Mouse (Mus musculus) gastrocnemius, postnatal 14 days (tissue): ENCODE measurements around the gene Ube2d3. TPM values are rescaled to one million over a fixed set of nuclear protein-coding genes. Genes with fewer than 3 reads are reported as not detected.
A peak's percentile ranks its signal among the peaks of the same experiment; 100 is the strongest.

ENCODE experiments used
- DNase-seq: peaks from one replicate; pipeline ENCODE4 v3.0.0; 2021; ENCODE audit warnings: mixed read lengths
- intact Hi-C: fragments of 180-260 bp; cut with DNase I; formaldehyde crosslinking; loops from one replicate; pipeline ENCODE4 v1.15.1; 2025; ENCODE audit warnings: low total_unique reads
- long read RNA-seq, 2 experiments: library from polyadenylated mRNA; stranded (forward); transcript quantifications; one replicate each; pipeline ENCODE4 v2.0.0; 2021
- total RNA-seq, 2 experiments: library from RNA; stranded (reverse); gene quantifications; 2 replicates each; pipeline ENCODE4 v1.2.3; 2021

The Ube2d3 gene
- total RNA-seq, result 100 to 1,000 TPM; 286 to 311 TPM
- long read RNA-seq, experiment 1, transcript Ube2d3-212 (8 exons, 3,833 nt), result major isoform, 78 of 285 reads
- long read RNA-seq, experiment 1, transcript Ube2d3-210 (7 exons, 2,515 nt), result minor isoform, 7 of 285 reads
- long read RNA-seq, experiment 1, transcript Ube2d3-202 (8 exons, 2,504 nt), result minor isoform, 23 of 285 reads
- long read RNA-seq, experiment 1, partial matches to known transcripts, result 7 of 285 reads
- long read RNA-seq, experiment 1, other reads (novel, unspliced or antisense), result 160 of 285 reads
- long read RNA-seq, experiment 2, transcript Ube2d3-208 (8 exons, 2,493 nt), result minor isoform, 8 of 305 reads
- long read RNA-seq, experiment 2, transcript Ube2d3-212 (8 exons, 3,833 nt), result major isoform, 86 of 305 reads
- long read RNA-seq, experiment 2, transcript Ube2d3-202 (8 exons, 2,504 nt), result minor isoform, 28 of 305 reads
- long read RNA-seq, experiment 2, transcript Ube2d3-210 (7 exons, 2,515 nt), result minor isoform, 8 of 305 reads
- long read RNA-seq, experiment 2, partial matches to known transcripts, result 0 of 305 reads
- long read RNA-seq, experiment 2, other reads (novel, unspliced or antisense), result 163 of 305 reads

DNA sequence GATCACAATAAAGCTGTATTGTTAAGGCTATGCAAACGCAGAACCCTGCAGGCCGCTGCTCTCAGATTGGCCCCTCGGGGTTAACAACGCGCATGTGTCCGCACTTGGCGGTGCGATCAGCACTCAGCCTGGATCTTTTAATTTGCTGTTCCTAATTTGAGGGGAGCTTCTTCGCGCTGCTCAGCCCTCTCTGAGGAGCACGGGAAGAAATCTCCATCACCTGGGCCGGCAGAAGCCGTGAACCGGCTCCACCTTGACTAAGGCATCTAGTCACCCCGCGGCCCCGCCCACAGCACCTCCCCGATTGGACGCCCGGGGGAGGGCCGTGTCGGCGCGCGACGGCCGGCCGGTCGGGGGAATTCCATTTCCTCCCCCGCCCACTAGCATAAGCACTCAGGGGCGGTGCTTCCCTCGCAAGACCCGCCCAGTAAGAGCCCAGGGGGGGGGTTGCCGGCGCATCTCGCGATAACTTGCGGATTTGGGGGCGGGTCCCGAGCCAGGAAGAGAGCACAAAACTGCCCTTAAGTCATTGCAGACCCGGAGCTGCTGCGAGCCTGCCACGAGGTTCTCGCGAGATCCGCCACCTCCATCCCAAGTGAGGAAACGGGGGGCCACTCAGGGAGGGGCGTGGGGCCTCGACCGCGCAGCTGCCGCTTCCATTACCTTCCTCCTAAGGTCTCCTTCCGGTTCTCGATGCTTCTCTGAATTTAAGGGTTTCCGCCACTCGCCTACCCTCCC is at the start of gene Ube2d3:
Gene Ube2d3, plus strand, starts transcription at position 392 of the 738 bp plus-strand sequence.
- intact Hi-C loops, result no loop called here
- peak; percentile 99 for DNase-seq

DNA sequence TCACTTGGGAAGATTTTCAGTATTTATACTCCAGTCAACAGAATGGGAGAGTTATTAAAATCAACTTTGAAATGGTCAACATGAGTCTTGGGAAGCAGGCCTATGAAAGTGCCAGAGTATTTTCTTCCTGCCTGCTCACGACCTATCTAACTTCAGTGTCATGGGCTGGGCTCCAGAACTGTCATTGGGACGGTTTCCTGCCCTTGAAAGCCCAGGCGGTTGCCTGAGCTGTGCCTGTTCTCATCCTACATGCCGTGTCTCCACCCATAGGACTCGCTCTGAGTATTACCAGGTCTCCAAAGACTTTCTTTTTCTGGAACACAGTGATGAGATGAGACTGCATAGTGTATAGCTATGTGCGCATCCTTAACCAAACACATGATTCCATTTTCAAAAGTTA is 44.8 kb upstream of the Ube2d3 start:
- DNase-seq, result no peak
- intact Hi-C loops, result no loop called here

DNA sequence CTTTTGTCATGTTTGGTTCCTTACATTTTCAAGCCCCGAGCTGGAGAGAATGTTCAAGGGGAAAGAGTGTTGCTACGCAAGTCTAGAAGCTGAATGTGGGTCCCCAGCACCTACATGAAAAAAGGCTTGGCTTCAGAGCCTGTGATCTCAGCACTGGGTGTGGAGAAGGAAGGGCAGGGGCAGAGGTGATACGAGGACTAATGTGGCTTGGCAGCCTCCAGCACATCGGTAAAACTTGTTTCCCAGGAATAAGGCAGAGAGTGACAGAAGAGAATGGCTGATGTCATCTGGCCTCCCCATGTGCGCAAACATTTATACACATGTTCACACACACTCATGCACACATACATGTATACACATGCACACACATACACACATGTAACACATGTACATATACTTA is 42.9 kb upstream of the Ube2d3 start:
- intact Hi-C loops, result no loop called here

DNA sequence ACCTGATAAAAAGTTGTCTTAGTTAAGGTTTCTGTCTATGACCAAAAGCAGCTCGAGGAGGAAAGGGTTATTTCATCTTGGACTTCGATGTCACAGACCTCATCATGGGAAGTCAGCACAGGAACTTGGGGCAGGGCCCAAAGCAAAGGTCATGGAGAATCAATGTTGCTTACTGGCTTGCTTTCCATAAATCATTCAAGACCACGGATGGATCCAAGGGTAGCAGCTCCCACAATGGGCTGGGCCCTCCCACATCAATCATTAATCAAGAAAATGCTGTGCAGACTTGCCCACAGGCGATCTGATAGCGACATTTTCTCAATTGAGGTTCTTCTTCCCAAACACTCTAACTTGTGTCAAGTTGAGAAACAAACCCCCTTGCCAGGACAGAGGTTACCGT is 41.9 kb upstream of the Ube2d3 start:
- DNase-seq, result no peak
- intact Hi-C loops, result no loop called here

More for the DNA sequence above, 42.9 kb upstream of the Ube2d3 start:
- DNase-seq, result no peak

DNA sequence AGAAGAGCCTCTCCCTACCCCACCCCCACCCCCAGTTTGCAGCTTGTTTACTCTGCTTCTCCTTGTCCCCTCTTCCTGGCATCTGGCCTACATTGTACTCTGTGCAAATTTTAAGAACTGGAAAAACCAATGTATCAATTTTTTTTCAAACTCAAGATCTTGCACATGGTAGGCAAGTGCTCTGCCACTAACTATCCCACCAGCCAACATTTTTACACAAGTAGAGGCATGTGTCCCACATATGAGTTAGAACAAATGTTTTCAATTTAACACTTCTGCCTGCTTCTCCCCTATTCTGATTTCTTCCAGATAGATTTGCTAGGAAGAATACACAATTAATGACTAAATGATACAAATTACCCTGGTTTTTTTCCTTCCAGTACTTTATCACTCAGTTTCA is 40.8 kb upstream of the Ube2d3 start:
- DNase-seq, result no peak
- intact Hi-C loops, result no loop called here

DNA sequence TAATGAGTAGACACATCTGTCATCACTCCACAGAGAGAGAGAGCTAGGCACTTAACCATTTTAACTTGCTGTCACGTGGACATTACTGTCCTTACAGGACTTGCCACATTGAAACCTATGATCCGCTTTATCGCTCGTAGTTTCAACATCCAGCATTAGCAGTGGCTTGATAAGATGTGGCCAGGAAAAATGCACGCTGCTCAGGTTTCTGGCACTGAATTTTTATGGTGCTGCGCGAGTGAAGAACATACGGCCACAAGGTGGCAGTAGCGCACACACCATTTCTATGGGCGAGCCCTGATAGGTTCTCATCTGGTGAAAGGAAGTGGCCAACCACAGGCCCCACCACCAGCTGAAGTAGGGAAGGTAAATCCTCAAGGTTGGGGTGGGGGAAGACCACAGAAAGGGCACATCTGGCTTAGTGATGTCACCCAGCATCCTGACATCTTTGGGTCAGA is 35.7 kb upstream of the Ube2d3 start:
- DNase-seq, result peak; percentile 86
- intact Hi-C loops, result loop anchor here (10.0 kb wide), 3 partner anchors 113 to 323 kb away; partner anchors contain the start of gene Bdh2

DNA sequence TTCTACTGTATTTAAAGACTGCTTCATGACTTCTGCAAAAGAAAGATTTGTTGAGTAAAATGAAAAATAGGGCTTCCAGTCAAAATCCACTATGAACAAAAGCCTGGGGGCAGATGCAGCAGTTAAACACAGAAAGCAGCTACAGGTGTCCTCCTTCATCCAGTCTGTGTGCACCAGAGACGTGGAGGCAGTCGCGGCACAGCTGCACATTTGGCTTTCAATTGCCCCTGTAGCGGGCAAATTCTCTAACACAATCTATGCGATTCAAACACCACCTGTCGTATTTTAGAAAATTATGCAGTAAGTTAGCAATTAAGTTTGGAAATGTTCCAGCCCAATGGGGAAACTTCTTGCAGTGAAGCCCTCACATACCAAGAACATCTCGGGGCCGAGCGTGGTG is 34.7 kb upstream of the Ube2d3 start:
- DNase-seq, result no peak
- intact Hi-C loops, result loop anchor here (10.0 kb wide), 3 partner anchors 112 to 322 kb away; partner anchors contain the start of gene Bdh2

DNA sequence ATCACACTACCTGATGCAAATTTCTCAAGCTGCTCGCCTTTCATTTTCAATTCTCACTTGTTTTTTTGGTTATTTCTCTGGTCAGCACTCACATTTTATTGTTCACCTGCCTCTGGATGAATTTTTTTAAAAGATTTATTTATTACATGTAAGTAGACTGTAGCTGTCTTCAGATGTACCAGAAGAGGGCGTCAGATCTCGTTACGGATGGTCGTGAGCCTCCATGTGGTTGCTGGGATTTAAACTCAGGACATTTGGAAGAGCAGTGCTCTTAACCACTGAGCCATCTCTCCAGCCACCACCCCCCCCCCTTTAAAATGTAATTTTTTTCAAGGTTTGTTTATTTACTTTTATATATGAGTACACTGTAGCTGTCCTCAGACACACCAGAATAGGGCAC is 34.1 kb upstream of the Ube2d3 start:
- DNase-seq, result no peak
- intact Hi-C loops, result loop anchor here (10.0 kb wide), 3 partner anchors 111 to 321 kb away; partner anchors contain the start of gene Bdh2

DNA sequence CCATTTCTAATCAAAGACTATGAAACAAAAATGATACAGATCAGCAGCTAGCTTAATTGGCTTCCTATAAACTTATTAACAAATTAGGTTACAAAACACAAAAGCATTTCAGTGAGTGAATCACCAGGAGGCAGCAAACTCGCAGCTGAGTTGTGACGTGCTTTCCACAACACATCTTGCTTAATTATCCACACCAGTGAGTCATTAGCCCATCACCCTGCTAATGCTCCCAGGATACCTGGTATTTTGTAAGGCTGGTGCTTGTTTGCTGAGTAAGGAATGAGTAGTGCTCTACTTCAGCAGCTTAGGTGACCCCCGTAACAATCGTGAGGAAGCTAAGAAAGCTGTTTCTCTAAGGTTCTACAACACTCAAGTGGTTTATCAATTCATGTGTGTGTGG is 33.4 kb upstream of the Ube2d3 start:
- intact Hi-C loops, result loop anchor here (10.0 kb wide), 3 partner anchors 110 to 320 kb away; partner anchors contain the start of gene Bdh2
- no peak for DNase-seq

DNA sequence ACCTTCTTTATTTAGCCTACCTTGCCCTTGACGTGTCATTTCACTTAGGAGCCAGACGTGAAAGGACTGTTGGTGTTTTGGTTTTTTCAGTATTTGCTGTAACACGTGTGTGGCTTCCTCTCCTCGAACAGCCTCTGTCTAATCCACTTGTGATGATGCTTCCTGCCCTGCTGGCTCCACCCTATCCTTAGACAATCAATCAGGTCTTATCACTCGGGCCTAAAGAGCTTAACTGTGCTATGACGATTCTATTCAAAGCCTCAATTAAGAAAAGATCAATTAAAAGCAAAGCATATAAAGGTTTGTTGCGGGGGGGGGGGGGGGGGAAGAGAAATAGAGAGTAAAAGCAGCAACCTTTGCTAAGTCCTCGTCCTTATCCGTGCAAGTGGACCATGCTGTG is 30.6 kb upstream of the Ube2d3 start:
- DNase-seq, result no peak
- intact Hi-C loops, result loop anchor here (5.0 to 10.0 kb wide), 4 partner anchors 107 to 317 kb away; partner anchors contain the start of gene Bdh2

DNA sequence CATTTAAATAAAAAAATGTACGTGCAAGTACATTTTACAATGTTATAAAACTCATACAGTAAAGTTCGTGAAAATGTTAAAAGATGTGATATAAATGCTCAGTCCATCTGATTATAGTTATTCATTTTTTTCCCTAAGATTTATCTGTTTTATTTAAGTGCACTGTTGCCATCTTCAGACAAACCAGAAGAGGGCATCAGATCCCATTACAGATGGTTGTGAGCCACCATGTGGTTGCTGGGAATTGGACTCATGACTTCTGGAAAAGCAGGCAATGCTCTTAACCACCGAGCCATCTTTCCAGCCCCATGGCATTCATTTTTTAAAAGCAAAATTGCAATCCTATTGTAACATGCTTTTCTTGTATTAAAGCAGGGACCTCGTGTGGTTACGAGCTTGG is 28.7 kb upstream of the Ube2d3 start:
- no peak for DNase-seq
- intact Hi-C loops, result loop anchor here (5.0 to 10.0 kb wide), 4 partner anchors 106 to 316 kb away; partner anchors contain the start of gene Bdh2

DNA sequence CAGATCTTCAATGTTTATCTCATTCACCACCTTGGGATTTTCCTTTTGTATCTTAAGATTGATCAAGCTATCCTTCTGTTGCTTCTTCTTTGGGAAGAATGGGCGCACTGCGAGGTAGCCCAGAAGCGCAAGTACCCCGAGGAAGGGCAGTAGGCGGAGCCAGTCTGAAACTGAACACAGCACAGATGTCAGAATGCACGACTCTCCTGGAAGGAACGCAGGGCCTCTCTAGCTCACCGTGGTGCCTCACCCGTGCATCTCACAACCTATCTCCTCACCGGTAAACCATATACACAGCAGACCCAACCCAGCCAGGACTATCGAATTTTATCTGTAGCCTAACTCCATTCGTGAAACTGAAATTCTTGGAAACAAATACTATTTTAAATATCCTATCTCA is 26.9 kb upstream of the Ube2d3 start:
- no peak for DNase-seq
- intact Hi-C loops, result no loop called here

DNA sequence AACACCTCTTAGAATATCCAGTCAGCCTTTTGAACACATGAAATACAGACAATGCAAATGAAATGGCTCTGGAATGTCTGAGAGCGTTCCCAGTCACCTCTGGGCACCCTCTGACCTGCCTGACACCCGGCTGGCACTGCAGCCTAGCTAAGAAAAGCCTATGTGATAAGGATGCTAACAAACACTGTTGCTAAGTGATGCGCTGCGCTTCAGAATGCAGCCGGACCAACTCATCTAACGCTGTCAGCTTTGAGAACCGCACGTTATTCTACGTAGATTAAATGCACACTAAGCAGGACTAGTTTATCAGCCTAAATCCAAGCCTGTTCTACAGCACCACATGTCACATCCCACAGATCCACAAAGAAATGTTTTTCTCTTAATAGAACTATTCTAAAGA is 26.1 kb upstream of the Ube2d3 start:
- no peak for DNase-seq
- intact Hi-C loops, result no loop called here

DNA sequence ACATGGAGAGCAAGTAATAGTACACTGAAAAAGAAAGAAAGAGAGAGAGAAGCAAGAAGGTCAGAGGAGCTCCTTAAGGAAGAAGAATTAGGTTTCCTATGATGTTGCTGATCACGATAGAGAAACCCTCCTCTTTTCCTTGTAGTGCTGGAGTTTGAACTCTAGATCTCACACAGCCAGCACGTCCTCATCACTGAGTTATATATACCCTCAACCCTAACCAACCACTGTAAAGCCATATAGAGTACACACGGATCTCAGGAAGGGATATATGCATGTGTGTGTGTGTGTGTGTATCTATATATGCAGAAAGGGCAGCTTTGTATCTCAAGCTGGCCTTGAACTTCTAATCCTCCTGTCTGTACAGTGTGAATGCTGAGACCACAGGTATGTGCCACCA is 20.7 kb upstream of the Ube2d3 start:
- intact Hi-C loops, result no loop called here
- DNase-seq, result no peak

DNA sequence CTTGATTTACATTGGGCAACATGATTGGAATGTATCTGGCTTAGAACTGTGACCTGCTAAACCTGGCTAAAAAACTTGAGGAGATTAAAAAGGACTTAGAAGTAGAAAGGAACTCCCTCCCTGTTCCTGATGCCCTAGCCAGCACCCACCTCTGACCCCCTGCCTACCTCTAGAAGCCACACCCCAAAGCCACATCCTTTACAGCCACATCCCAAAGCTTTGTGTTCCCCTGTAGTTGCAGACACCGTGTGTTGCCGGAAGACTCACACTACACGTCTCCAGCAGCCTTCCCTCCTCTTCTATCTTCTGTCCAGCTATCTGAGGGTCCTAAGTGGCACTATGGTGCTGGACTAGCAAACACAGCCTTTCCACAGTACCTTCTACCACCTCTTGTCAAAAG is 20.1 kb upstream of the Ube2d3 start:
- intact Hi-C loops, result no loop called here
- no peak for DNase-seq

DNA sequence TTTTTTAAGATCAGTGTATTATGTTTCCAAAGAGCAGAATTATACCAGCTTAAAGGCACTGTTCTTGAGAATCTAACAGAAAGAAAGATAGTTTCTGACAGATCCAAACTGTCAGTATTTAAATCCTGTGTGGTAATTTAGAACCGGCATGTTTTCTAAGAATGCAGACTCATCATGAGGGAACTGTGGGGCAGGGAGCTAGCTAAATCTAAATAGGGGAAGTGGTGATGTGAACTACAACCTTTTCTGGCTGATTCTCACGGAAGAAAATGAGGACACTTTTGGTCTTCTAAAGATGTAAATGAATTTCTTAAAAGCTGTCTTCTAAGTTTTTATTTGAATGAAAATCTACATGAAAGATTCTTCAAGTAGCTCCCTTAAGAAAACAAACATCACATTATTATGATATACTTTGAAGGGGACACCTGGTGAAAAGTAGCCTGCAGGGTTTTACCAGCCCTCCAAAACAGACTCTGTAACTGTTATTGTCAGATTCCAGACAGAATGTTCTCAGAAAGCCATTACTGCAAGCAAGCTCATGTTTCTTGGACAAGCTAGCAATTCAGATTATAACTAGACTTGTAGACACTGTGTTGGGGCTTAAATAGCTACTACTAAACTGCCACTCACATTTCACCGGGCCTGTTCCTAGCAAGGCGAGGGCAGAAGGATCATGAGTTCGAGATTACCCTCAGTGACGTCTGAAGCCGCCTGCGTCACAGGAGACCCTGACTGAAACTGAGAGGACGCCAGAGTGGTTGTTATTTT is 17.2 kb upstream of the Ube2d3 start:
- no peak for DNase-seq
- intact Hi-C loops, result no loop called here

DNA sequence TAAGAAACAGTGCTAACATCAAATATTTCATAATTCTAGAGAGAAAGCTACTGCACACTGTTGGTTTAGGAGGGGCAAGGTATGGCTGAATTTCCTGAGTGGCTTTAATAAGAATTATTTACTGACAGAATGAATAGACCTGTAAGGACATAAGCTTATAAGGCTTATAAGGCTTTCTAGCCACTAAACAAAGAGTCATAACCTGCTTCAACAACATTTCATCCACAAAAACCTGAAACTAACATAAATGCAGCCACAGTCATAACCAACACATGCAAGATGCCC is 16.7 kb upstream of the Ube2d3 start:
- intact Hi-C loops, result no loop called here
- no peak for DNase-seq

DNA sequence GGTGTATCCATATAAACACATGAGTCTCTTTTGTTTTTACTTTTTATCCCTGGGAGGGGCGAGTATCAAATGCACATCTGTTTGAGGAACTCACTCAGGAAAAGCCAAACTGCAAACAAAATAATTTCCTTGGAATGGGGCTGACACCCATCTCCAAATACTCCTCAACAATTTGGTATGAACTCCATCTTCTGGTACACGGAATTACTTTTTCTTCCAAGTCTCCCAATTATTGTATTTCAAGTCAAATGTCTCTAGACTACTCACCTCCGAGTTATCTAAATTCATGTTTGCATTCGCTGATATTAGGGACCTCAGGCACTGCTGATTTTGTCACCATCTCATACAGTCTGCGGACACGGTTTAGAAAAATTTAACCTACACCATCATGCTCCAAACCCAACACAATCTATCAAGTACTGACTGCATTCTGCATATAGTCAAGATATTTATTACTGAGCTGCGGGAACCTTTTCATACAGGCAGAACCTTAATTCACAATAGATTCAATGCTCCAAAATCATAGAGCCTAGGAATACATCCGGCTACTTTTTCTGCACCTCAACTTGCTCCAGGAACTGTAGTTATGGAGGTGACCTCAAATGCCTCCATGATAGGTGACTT is 15.6 kb upstream of the Ube2d3 start:
- DNase-seq, result no peak
- intact Hi-C loops, result no loop called here
